Comparison of ENCODE assay signal across 25 mouse cellular contexts in the genomic region with DNA sequence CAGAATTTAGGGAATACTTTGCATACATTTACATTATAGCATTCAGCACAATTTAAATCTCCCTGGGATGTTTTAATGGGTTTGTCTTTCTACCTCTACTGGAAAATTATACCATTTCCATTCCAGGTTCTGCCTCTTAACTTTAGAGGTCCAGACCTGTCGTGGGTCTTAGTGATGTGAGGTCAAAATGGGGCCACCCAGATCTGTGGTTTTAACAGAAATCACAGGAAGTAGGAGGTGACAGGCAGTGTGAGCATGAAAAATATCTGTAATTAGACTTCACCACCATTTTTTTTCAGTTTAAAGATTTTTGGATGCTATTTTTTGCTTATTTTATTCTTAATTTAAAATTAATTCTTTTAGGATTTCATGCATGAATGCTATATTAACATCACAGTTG.
"Had no signal": no experiment of that assay in that cellular context is flagged by ENCODE, and none has a peak within 500 bp of the region (broad histone marks: within the 10 kb centered on the region; RNA-seq: fewer than 3 reads in every experiment).

No protein-coding gene starts in this region.

- H3K9ac ChIP-seq: heart, embryonic 13.5 days; heart, embryonic 15.5 days; hindbrain, embryonic 13.5 days; hindbrain, embryonic 15.5 days; kidney, embryonic 15.5 days; limb, embryonic 13.5 days; limb, embryonic 15.5 days; liver, embryonic 12.5 days; liver, embryonic 14.5 days had no signal

- H3K36me3 ChIP-seq: heart, embryonic 13.5 days; heart, embryonic 15.5 days; hindbrain, embryonic 13.5 days; hindbrain, embryonic 15.5 days; kidney, embryonic 15.5 days; limb, embryonic 13.5 days; limb, embryonic 15.5 days; liver, embryonic 12.5 days had no signal

- DNase-seq: gastrocnemius, postnatal 14 days; gastrocnemius, postnatal 36 days; heart, adult 11 months; heart, adult 2 months; heart, postnatal 14 days; heart, postnatal 36 days; kidney, adult 11 months; kidney, adult 2 months; kidney, adult 9 months; kidney, postnatal 14 days; kidney, postnatal 36 days; layer of hippocampus, adult 9-11 months; left cerebral cortex, postnatal 4 days had no signal

- H3K27ac ChIP-seq: heart, adult 2 months; heart, embryonic 13.5 days; heart, embryonic 15.5 days; hindbrain, embryonic 13.5 days; hindbrain, embryonic 15.5 days; hindbrain, postnatal 0 days; kidney, embryonic 15.5 days; kidney, postnatal 0 days; limb, embryonic 13.5 days; limb, embryonic 15.5 days; liver, embryonic 12.5 days; liver, embryonic 14.5 days had no signal

- ATAC-seq: hindbrain, postnatal 0 days; intestine, embryonic 16.5 days; liver, embryonic 12.5 days had no signal

- H3K4me1 ChIP-seq: heart, embryonic 13.5 days; heart, embryonic 15.5 days; hindbrain, embryonic 13.5 days; hindbrain, embryonic 15.5 days; kidney, embryonic 15.5 days; limb, embryonic 13.5 days; limb, embryonic 15.5 days; liver, embryonic 12.5 days had no signal

- H3K4me3 ChIP-seq: heart, adult 2 months; heart, embryonic 13.5 days; heart, embryonic 15.5 days; hindbrain, embryonic 13.5 days; hindbrain, embryonic 15.5 days; kidney, embryonic 15.5 days; limb, embryonic 13.5 days; limb, embryonic 15.5 days; liver, embryonic 12.5 days had no signal

- H3K9me3 ChIP-seq: heart, embryonic 13.5 days; heart, embryonic 15.5 days; hindbrain, embryonic 13.5 days; hindbrain, embryonic 15.5 days; kidney, embryonic 15.5 days; limb, embryonic 13.5 days; limb, embryonic 15.5 days; liver, embryonic 12.5 days had no signal

- H3K27me3 ChIP-seq: heart, embryonic 13.5 days; heart, embryonic 15.5 days; hindbrain, embryonic 13.5 days; hindbrain, embryonic 15.5 days; kidney, embryonic 15.5 days; limb, embryonic 13.5 days; limb, embryonic 15.5 days; liver, embryonic 12.5 days had no signal
